Mouse (Mus musculus): ENCODE data around the gene Lrguk.

DNA sequence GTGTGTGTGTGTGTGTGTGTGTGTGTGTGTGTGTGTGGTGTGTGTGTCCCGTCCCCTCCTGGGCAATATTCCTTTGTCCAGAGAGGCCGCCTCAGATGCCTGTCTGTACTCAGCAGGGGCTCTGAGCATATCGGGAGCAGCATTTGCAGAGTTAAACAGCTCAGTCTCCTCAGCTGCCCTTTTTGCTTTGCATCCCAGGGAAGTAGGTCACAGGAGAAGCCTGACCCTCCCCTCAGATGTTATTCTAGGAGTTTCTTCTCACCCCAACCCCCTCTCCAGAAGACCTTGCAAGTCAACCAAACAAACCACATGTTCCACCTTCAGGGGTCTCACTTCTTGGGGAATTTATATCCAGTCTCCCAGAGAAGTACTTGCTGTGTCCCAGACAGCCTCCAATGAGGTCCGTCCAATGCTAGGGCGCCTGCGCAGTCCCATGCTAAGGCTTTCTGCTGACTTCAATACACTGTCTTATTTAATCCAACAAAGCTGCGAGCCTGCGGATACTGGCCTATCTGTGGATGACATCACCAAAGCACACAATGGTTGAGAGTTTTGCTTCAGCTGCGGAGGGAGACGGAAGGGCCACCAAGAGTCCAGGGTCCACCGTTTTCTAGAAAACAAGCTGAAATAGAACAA lies 17.4 kb downstream of the Lrguk start:
- no peak for TF ChIP-seq CTCF (IDR thresholded peaks at IDR 0.05; ENCODE audit: borderline replicate concordance, control insufficient read depth, extremely low read depth, insufficient read depth, low read length, poor library complexity)
- no peak for TF ChIP-seq POLR2A (IDR thresholded peaks at IDR 0.05; ENCODE audit: control insufficient read depth, extremely low read depth, insufficient read depth, low read length, poor library complexity)
